Mouse (Mus musculus) left cerebral cortex, adult 8-10 months (tissue): ENCODE data around the gene Prkn. TPM values are rescaled to one million over a fixed set of nuclear protein-coding genes. Genes with fewer than 3 reads are reported as not detected.
A peak's percentile ranks its signal among the peaks of the same experiment; 100 is the strongest.

Experiments used
- DNase-seq, 2 experiments: peaks; one replicate each; pipeline ENCODE4 v3.0.0; 2022; ENCODE audit warnings: low spot score in 2 of 2
- total RNA-seq, 4 experiments: library from RNA; stranded (reverse); gene quantifications; 2 replicates each; pipeline ENCODE4 v1.2.4; 2022

Gene Prkn
- total RNA-seq, 4 experiments from 2014 or later: 17.6 to 23.7 (median 21.6) TPM

DNA sequence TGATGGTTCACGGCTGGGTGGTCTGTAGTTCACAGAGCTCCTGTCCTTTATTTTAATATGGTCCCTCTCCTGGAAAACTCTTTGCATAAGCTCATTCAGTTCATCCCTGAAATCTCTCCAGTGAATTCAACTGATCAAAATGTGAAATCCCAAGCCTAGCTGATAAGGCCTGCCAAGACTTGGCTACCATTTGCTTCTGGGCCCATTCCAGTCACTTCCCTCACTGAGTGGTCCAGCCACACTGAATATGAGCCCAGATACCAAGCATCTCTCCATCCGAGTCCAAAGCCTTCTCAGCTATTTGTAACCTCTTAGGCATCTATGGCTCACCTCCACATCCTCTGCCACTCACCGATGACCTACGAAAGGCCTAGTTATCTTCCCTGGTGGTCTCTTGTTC, 427.8 kb downstream of the Prkn start:
- DNase-seq: no peak

DNA sequence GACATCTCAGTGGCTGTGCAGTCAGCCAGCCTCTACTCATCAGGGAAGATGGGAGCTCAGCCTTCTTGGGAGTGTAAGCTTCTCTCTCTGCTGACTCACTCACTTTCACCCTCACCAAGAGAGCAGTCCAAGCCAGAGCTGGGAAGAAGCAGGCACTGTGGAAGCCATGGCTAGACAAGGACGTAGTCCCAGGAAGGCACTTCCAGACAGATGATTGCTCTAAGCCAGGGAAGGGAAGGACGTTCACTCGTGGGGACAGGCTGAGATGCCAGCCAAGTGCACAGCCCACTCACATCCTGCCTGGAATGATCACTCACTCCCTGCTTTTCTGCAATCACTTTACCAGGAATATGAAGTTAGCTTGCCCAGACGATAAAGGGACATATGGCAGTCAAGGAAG, 430.0 kb downstream of the Prkn start:
- DNase-seq: peak; percentile 12 to 48

DNA sequence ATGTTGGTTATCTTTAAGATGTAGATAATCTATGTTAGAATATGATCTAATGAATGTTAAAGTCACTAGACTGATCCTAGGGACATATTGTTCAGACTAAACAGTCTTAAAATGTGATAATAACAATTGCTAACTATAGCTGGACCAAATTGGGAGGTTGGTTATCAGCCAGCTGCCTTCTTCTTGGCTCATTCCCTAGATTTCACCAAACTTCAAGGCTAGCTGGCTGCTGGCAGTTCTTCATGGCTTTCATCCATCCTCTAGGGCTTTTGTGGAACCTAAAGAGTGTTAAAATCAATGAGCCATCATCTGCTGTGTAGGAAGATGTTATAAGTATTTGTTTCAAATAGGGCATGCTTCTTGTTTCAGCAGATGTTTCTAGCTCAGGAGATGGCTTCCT, 431.7 kb downstream of the Prkn start:
- peak in 1 of 2 experiments; percentile 53 for DNase-seq

DNA sequence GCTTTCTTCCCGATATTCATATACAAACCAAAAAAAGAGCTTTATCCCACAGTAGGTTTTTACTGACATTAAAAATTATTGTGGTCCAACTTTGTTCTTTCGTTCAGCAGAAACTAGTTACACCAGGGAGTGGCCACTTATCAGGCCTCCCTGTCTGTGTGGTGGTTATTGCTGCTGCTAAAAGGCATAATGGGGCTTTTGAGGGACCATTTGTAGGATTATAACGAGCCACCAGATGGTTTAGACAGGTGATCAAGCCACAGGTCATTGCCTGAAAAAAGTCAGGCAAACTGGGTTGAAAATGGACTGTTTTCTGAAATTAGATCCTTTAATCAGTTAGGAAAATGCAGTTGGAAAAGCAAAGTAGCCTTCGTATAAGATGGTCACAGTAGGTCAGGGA, 444.1 kb downstream of the Prkn start:
- no peak for DNase-seq

DNA sequence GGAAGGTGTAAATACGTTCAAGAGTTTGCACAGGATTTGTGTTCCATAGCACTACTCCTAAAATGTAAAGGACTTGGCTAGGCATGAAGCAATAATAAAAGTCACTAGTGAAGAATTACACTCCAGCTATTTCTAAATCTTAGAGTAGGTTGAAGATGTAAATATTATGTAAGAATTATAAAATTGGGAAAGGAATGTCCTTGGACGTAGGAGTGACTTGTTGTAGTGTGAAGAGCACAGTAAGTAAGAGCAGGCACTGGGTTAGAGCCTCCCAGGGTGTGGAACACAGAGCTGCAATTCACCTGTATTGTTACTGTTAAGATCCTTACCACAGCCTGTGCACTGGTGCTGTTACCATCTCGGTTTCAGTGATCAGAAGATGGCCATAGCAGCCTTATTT, 450.0 kb downstream of the Prkn start:
- DNase-seq: no peak

DNA sequence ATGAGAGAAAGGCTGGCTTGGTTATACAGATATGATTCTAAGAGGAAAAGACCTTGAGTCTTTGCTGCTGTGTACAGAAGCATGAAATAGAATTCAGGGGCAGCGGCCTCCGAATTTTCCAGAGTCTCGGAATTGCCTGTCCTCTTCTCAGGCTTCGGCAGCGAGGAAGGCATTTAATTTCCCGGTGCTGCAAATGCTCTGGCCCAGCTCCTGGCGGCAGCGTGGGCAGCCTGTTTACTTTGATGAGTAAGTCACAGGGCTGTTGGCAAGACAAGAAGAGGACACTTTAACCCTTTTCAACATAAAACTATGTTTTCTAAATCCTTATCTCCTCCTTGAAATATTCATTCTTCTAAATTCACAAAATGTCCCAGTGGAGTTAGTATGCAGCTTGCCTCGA, 462.9 kb downstream of the Prkn start:
- peak in 1 of 2 experiments; percentile 45 for DNase-seq

DNA sequence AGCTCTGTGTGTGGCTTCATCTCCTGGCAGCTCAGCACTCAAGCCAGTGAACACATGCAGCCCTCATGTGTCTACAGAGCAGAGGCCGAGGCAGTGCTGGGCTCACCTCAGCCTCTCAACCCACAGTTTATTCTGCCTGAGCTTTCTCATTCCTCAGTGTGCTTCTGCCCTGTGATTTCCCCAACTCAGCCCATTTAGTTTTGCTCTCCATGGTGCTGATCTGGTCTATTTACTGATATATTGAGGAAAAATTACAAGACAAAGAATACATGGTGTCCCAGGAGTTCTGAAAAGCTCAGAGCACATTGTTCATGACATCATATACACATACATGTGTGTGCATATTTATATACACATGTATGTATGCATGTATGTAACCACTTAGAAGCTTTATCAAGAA, 469.7 kb downstream of the Prkn start:
- no peak for DNase-seq

DNA sequence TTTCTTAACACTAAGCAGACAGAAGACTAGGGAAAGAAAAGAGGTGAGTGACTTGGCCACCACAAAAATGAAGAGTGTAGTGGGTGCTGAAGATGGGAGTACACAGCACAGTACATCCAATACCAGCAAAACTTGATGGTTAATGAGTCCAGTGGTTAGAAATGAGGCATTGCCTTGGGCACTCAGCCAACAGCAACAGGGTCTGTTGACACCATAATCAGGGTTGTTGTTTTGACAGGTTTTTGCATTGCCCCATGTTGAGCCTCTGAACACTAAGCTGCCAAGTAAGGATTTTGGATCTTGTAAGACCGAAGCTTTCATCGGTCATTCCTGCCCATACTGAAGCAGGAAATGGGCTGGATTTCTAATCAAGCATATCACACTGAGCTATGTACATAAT, 474.0 kb downstream of the Prkn start:
- DNase-seq: no peak

DNA sequence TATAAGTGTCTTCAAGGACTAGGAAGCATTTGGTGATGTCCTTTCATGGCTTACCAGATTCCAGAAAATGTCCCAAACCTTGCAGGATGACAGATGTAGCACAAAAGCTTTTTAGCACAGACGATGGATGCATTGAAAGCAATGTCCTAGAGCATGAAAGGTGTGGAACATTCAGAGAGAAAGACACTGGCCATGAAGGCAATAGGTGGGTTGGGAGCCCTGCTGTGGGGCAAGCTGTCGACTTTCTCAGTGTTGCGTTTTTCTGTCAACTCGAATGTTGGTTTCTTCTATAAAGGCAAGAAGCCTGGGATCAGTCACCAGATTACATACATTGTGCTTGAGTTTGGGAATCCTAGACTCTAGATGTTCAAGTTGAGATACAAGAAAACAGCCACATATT, 475.5 kb downstream of the Prkn start:
- no peak for DNase-seq

DNA sequence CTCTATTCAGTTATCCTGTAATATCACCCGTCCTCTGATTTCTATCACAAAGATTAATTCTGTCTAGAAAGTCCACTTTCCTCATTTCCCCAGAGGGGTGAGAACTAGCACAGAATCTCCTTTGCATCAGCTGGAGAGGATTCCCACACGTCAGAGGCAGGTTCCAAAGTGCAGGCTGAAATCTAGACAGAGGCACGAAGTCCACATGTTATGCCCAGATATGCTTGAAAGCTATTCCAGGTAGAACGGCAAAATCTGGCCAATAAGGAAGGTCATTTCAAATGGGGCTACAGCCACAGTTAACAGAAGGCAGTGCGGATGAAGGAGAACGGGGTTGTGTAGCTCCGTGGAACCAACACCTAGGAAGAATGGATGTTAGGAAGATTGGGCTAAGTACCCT, 478.8 kb downstream of the Prkn start:
- no peak for DNase-seq

DNA sequence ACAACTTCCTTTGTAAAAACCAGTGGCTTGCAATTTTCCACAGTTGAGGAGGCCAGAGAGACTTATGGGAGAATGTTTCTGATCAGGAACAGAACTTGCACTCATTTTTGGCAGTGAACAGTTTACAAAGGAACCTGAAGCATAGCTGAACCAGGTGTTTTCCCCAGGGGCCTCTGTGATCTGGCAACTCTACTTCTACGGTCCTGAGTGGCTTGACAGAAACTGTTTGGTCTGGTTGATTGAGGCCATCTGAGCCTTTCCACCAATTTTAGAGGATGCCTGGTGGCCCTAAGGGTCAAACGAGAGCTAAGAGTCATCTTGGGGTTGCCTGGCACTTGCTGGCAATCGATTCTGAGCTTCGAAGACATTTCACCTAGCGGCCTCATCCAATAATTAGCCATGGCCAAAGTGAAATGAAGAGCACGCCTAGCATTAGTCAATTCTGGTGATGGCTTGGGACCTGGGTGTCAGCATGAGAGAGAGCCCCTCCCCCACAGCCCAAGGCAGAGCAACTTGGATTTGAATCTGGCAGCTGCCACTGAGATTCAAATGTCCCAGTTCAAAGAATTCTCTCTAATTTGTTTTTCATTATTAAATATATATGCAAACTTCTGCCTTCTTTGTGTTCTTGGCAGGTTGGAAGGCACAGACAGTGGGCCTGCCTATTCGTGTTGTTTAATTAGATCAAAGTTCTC, 479.6 kb downstream of the Prkn start:
- DNase-seq: no peak

DNA sequence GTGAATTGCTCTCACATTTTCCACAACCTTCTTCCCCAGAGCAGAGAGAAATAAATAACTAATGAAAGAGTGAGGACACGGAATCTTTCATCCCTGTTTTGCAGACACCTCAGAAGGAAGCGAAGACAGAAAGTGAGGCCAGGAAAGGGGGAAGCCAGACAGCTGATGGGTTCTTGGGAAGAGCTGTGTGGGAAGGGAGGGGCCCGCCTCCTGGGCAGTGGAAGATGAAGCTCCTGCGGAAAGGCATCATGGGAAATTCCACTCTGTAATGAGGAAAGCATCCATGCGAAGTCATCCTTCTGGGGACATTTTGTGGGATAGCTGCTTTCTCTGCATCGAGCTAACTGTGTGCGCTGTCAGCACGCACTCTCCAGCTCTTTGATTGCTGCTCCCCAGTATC, 491.9 kb downstream of the Prkn start:
- DNase-seq: no peak

DNA sequence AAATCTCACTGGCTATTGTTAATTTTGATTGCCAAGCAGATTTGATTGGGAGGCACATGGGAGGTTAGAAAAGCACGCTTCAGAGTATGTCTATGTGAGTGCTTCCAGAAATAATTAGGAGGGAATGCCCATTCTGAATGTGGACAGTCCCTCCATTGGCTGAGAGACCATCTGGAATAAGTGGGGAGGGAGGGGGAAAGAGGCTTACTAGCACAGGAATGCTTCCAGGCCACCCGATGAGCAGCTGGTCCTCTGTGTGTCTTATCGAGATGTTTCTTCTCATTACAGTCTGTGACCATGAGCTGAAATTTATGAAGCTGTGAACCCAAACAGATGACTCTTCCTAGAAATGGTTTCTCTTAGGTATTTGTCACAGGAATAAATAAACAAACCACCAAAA, 493.6 kb downstream of the Prkn start:
- DNase-seq: no peak

DNA sequence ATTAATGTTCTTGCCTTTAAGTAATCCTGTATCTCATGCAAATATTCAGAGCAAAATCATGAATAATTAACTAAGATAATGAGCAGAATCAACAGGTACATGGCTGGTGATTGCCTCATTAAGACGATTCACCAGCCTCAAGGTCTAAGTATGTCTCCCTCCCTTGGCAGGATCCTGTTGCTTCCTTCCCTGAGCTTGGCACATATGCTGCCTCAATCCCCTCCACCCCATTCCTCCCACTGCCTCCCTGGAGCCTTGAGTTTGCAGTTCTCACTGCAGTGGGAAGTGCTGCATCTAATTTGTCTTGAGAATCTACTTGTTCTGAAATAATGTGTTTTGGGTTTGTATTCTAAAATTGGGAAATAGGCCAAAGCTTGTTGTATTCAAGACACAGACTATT, 496.0 kb downstream of the Prkn start:
- peak in 1 of 2 experiments; percentile 57 for DNase-seq

DNA sequence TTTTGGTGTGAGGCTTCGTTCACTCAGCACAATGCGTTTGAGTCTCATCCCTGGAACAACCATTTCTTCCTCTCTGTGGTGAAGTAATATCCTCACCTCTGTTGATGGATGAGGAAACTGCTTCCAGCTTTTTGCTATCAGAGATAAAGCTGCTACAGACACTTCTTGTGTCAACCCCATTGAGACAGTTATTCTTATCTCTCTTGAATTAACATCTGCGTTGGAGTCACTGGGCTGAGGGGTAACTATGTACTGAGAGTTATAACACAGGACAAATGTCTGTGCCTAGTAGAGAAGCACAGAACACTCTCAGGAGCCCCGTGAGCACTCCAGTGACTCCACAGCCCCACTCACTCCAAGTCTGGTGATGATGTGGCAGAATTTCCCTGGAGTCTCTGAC, 500.2 kb downstream of the Prkn start:
- DNase-seq: no peak

DNA sequence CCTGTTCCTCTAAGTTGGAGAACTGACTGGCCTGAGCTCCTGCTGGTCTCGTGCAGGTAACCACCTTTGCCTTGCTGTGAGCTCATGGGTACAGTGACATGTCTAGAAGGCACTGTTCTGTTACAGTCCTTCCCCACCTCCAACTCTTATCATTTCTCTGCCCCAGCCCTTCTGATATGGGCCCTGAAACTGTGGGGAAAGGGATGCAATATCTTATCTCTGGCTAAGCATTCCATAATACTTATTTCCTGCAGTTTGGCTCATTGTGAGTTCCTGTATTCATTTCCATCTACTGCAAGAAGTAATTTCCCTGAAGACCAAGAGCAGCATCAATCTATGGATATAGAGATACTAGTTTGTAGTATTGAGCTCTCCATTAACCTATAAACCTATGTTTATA, 506.1 kb downstream of the Prkn start:
- DNase-seq: no peak

DNA sequence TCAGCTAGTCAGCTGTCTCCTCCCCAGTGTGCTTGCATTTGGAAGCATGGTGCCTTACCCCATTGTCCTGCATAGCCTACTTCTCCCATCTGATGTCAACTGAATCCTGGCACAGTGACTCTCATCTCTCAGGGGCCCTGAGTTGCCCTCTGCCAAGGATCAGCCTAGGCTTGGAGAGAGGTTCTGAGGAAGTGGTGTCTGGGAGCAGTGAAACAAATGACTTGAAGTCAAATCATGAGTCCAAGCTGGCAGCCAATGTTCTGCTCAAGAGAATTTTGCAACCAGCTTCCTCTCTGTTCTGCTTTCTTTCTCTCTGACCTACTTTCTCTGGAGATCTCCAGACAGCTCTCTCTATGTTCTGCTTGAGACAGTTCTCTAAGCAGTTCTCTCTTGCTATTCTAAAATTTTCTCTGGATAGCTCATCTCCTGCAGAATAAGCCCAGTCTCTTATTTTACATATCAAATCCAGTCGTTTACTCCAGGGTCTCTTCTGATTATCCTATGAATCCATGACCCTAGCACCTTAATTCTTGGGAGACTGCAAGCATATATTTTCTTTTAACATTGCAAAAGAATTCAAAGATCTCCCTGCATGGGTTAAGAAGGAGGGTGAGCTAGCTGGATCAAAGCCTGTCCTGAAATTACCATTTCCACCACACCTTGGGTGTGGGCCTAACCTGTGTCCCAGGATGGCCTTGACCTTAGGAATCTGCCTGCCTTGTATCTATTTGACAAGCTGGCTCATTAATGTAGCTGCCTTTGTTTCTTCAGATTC, 512.8 kb downstream of the Prkn start:
- DNase-seq: no peak

DNA sequence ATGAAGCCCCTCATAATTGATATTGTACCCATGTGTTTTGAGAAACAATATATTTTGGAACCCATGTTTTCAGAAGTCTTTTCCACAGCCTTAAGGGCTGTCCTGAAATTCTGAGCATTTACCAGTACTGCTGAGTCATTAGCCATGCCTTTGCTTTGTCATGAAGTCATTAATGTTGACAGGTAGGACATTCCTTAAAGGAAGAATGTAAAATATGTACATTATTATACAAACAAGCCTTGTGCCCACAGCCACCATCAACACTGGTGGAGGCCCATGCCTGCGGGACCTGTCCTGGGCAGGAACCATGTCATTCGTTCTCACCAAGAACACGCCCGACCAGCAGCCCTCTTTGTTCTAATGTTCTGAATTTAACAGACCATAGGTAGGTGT, 513.4 kb downstream of the Prkn start:
- DNase-seq: no peak

DNA sequence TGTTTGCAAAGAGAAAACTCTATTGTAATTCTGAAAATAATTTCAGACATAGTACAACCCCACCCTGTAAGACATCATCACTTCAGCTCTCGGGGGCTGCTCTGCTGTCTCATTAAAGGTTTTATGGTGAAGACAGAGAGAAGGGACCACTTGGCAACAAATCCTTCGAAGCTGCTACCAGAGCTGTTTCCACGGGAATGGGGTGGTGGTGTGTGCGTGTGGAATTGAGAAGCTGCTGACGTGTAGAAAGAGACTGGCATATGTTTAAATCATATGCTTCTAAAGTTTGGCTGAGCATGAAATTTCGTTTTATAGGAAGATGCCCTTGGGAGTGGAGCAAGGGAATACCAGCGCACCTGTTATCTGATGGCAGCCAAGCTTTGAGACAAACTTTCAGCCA, 514.2 kb downstream of the Prkn start:
- no peak for DNase-seq

DNA sequence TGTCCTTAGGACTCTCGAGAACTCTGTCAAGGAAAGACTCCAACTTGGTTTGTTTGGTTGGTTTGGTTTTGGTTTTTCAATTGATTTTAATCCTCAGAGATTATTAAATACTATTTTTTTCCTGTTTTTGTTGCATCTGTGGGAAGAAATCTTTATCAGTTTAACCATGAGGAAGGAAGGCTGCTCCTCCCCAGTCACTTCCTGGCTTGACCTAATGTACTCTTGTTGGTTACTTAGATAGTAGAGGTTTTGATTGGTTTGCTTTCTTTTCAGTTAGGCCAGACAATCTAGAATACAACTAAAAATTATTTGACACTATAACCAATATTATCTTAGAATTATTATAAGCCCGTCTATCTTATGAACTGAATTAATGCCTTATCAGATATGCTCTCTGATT, 535.3 kb downstream of the Prkn start:
- no peak for DNase-seq

DNA sequence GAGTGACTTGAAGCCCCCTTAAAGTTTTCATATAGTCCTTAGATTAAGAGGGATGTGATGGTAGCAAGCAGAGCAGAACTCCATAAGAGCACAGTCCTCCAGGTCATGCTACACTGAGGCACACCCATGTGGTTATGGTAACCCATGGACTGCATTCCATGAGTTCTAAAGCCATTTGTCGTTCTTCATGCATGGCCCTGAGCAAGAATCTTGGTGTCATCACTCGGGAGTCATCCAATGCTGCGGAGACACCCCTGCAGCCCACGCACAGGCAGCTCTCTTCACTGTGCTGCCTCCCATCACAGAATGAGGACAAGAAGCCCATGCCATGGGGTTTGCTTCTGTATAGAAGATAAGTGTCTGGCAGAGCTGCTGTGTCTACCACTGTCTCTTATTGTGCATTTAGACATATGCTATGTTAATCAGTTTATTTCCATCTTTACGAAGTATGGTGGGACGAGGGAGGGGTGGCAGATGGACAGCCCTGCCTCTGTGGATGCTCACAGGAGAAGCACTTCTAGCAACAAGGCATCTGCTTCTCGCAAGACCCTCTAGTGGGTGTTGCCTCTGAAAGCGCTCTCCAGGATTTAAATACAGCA, 543.3 kb downstream of the Prkn start:
- peak in 1 of 2 experiments; percentile 70 for DNase-seq

DNA sequence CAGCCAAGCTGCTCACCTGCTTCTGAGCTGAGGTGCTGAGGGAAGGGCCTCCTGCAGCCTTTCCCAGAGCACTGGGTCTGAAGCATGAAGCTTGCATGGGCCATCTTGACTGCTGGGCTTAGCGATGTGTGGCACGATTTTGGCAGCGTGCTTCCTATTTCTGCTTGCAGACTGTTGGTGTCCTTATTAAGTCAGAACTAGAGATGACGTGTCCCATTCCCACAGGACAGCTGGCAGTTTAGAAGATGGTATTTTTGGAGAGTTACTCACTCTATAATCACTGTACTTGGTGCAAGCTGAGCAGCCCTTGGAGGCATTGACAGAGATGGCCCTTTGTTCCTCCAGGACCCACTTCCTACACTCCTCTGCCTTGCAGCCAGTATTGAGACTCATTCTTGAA, 545.1 kb downstream of the Prkn start:
- DNase-seq: peak; percentile 39 to 91
